Mouse (Mus musculus) heart, adult 8-10 months (tissue): ENCODE measurements around the gene Ubr4. TPM values are rescaled to one million over a fixed set of nuclear protein-coding genes. Genes with fewer than 3 reads are reported as not detected.

Experiments used
- DNase-seq: peaks from one replicate; pipeline ENCODE4 v3.0.0; 2022; ENCODE audit warnings: low spot score
- total RNA-seq, 4 experiments: library from RNA; stranded (reverse); gene quantifications; 2 replicates each; pipeline ENCODE4 v1.2.4; 2022

Gene Ubr4
- total RNA-seq = 100 to 1,000 TPM; 103 to 136 (median 112) TPM

DNA sequence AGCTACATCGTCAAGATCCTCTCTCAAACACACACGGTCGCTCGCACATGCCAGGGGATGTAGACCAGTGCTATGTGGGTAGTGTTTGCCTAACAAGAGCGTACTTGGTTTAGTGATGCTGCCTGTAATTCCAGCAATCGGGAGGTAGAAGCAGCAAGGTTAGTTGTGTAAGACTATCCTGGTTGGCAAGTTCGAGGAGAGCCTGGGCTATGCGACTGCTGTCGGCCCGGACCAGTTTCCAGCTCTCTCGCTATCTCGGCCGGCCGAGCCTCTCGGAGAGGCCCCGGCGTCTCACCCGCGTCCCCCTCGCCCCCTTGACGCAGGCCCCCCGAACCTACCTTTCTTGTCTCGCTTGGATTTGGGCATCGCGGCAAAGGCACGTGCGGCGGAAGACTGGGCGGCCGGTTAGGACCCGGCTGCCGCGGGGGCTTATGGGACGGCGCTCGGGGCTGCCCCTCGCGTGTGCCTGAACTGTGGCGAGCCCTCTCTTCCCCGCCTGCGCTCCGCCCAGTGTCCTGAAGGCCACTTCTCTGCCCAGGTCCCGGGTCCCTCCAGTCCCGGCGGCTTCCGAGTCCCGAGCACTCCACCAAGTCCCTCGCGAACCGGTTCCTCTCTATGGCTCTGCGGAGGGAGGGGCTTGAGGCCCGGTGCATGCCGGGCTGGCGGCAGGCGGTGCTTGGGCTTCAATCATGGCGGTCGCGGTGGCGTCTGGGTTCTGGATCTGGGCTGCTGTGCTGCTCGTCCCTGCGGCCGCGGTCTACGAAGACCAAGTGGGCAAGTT, at the start of gene Ubr4, which contains the start of the genes Mrto4 and Emc1:
Gene Ubr4 (plus strand): TSS at position 679 of the 781 bp plus-strand sequence.
Gene Mrto4 (minus strand): TSS at position 646 of the 781 bp plus-strand sequence.
Gene Emc1 (plus strand): TSS at position 657 of the 781 bp plus-strand sequence.
- DNase-seq = peak; percentile 82

DNA sequence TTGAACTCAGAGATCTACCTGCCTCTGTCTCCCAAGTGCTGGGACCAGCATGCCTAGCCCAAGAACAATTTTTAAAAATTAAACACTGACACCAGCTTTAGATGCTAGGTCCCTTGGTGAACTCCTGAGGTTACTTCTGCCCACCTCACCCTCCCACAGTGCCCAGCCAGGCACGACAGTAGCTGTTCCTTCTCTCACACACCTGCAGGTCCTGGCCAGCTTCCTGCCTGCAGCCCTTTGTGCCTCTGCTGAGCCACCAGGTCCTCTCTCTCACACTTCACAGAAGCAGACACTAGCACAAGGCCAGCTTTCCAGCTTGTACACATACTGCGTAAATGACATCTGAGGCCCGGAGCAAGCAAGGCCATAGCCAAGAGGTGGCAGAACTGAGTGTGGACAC, 46.9 kb upstream of the Ubr4 start:
- no peak for DNase-seq

DNA sequence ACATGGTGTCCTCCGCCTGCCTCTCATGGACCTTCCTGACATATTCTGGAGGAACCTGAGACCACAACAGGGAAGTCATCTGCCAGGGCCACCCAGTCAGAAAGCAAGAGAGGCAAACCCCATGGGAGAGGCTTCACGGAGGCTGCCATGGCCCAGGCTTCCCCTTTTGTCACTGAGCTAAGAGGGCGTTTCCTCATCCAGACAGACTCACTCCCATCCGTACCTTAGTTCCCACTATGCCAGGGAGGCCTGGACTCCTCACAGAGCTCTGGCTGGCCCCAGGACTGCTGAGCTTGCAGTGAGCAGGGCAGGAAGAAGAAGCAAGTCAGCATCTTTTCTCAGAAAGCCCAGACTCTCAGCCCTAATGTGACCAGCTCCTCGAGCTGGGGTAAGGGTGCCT, 44.5 kb upstream of the Ubr4 start:
- no peak for DNase-seq

DNA sequence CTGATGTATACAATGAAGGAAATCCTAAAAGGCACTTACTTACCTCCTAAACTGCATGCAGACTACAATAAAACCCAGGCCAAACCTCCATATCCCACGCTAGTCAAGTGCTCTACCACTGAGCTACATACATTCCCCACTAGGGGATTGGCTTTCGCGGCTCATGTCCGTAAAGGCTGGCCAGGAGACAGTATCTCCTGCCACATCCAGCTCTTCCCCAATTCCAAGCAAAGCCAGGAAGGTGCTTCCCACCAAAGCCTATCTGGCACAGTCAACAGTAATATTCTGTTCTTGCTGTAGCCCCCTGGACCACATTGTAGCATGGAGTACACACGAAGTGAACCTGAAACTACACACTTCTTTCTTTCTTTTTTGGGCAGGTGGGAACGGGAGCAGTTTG, 42.8 kb upstream of the Ubr4 start:
- no peak for DNase-seq

DNA sequence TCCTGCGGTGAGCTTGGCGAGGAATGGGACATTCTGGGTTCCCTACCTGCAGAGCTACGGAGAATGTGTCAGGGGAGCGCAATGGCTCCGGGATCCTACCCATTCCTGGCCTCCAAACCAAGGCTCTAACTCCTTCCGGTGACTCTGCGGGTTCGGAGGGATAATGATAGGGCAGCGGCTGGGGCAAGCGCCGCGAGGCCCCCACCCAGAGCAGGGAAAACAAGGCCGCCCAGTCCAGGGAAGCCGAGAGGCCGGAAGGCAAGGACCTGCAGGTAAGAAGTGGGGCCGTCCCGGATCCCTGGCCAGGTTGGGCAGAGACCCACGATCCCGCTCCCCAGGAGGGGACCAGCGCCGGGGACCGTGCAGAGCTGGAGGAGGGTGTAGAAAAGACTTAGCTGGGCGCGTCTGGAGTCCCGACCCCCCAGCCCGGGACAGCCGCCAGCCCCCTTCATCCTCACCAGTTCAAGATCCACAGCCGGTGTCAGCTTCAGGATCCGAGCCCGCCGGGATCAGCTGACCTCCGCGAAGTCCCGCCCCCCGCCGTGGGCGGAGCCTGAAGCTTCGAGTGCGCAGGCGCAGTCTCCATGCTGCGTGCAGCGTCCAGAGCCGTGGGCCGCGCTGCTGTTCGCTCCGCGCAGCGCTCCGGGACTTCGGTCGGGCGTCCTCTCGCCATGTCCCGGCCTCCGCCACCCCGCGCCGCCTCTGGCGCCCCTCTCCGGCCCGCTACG, 42.1 kb upstream of the Ubr4 start, which contains the start of the genes Pqlc2 and Akr7a5:
Gene Pqlc2 (minus strand): TSS at position 538 of the 728 bp plus-strand sequence.
Gene Akr7a5 (plus strand): TSS at position 574 of the 728 bp plus-strand sequence.
- DNase-seq = peak; percentile 97

DNA sequence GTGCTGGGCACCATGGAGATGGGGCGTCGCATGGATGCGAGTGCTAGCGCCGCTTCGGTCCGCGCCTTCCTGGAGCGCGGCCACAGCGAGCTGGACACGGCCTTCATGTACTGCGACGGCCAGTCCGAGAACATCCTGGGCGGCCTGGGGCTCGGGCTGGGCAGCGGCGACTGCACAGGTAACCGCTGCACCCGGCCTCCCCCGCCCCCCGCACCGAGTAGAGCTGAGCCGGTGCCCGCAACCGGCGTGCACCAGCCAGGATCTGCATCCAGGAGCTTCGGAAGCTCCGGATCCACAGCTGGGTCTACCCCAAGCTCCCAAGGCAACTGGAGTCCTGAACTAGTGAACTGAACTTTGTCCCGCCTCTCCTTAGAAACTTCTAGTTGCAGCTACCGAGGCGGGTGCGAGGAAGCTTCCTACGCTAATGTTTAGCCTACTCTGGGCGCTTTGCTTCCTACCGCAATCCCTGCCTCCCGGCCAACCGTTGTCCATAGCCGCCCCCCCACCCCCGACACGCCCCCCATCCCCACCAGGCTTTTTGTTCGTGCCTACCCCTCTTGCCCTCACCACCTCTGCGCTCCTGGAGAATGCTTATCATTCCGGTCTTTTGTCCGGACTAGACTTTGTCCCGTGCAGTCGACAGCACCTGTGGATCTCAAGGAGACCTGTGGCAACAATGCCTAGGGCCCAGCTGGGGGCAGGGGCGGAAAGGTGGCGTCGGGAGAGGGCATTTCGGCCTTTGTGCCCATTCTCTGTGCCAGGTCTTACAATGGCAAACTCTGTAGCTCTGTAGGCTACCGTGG, 41.3 kb upstream of the Ubr4 start:
- DNase-seq = no peak

DNA sequence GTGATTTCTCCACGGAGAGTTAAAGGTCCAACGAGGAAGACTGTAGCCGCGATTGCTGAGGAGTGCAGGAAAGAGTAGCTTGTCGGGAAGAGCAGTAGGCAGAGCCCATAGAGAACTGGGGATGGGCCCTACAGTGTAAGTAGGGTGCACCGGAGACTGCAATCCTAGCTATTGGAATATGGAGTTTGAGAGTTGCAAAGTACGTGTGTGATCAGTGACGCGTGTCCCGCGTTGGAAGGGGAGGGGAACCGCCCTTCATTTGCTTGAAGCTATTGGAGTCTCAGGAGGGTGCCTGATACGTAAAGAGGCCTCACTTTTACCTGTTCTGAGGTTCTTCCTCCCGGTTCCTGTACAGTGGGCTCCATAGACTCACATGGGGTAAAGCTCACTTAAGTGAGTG, 40.7 kb upstream of the Ubr4 start:
- DNase-seq = no peak

DNA sequence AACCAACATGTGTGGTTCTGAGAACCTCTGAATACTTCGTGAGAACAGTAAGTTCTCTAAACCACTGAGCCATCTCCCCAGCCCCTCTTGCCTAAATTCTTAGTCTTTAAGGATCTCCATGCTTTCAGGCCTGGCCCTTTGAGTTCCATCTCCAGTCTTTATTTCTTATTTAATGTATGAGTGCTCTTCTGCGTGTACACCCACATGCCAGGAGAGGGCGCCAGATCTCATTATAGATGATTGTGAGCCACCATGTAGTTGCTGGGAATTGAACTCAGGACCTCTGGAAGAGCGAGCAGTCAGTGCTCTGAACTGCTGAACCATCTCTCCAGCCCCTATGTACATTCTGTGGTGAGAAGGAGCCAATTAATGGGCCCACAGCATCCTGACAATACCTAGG, 39.8 kb upstream of the Ubr4 start:
- no peak for DNase-seq

DNA sequence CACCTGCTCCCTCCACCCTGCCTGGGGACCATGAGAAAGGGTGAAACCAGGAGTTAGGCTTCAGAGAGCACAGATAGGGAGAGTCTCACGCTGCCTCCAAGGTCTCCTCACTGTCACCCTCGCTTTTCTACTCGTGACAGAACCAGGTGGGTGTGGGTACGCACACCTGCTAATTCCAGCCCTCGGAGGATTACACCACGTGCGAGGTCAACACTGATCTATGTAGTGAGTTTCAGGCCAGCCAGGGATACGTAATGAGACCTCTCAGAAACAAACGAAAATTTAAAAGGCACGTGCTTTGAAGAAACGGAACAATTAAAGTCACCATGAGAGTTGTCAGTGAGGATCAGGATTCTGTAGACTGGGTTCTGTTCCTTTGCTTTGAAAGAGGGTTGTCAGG, 34.0 kb upstream of the Ubr4 start:
- no peak for DNase-seq

DNA sequence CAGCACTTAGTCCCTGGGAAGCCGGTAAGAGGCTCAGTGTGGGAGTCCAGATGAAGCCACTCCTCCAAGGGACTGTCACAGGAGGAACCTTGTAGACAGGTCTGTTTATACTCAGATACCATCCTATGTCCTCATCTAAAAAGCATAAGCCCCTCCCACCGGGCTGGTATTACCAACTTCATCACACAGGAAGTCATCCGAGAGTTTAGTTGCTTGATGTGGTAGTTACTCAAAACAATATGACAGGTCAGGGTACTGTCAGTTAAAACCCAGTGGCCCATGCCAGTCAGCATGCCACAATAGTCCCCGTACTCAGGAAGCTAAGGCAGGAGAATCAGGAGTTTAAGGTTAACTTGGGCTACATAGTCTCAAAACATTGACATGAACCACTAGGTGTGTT, 32.7 kb upstream of the Ubr4 start:
- no peak for DNase-seq

DNA sequence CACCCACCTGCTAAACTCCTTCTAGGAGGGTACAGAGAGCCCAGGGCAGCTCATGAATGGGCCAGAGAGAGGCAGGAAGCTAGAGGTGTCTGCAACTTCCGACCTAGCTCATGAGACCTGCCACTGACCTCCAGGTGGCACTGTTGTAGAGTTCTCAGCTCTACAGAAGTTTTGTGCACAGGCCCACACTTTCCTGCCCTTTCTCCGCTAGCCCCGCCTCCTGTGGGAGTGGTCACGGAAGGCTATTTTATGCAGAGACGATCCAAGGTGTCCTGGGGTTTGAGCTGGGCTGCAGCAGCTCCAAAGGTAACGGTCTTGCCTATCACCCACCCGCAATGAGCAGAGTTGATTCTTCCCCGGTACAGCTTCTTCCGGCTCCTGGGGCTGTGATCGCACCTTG, 21.8 kb upstream of the Ubr4 start:
- peak; percentile 51 for DNase-seq

DNA sequence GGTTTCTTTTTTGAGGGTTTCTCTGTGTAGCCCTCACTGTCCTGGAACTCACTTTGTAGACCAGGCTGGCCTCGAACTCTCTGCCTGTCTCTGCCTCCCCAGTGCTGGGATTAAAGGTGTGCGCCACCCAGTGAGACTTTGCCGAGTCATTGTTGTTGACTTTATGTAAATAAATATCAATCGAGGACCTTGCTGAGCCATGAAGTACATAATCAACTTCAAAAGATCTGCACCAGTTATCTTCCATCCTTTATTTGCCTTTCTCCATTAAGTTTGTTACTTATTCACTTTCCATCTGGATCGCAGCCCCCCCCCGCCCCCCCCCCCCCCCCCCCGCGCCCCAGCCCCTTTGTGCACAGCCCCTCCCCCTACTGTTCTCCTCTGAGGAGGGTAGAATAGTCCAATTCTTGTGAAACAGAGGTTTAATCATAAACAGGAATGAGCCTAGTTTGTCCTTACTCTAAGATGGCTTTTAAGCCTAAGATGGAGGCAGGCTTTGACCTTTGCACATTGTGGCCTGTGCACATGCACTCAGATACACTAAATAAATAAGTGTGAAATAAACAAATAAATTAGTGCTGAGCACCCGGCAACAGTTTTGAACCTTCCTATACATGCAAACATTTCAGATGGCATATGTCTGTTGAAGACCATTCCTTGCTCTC, 17.6 kb upstream of the Ubr4 start:
- no peak for DNase-seq

DNA sequence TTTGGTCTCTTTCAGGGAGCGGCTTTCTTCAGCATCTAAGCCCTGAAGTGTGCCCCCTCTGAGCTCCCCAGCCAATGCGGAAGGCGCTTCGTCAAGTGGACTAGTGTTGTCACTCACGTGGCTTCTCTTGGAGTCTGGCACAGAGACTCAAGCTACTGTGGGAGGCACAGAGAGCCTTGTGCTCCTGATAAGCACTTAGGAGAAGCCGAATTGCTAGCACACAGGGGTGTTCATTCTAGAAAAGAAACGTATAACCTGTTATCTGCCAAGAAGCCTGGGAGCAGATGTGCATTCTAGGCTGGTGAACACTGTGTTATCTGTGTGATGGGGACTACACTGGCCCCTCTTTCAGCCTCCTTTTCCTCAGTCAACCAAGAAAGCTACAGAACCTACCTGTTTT, 16.9 kb upstream of the Ubr4 start:
- no peak for DNase-seq

DNA sequence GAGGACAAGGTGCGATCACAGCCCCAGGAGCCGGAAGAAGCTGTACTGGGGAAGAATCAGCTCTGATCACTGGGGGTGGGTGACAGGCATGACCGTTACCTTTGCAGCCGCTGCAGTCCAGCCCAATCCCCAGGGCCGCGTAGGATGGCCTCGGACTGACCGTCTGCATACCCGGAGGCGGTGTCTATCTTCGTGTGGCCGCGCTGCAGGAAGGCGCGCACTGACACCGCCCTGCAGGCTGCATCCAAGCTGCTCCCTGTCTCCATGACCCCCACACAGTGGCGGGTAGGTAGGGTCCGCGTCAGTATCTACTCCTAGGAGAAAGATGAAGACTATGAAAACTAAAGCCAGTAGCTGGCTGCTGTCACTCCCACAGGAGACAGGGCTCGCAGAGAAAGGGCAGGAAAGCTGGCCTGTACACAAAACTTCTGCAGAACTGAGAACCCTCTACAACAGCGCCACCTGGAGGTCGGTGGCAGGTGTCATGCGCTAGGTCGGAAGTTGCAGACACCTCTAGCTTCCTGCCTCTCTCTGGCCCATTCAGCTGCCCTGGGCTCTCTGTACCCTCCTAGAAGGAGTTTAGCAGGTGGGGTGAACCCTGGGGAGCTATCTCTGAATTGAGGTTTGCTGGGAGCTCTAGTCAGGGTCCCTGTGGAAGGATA, 15.5 kb upstream of the Ubr4 start:
- peak; percentile 55 for DNase-seq

DNA sequence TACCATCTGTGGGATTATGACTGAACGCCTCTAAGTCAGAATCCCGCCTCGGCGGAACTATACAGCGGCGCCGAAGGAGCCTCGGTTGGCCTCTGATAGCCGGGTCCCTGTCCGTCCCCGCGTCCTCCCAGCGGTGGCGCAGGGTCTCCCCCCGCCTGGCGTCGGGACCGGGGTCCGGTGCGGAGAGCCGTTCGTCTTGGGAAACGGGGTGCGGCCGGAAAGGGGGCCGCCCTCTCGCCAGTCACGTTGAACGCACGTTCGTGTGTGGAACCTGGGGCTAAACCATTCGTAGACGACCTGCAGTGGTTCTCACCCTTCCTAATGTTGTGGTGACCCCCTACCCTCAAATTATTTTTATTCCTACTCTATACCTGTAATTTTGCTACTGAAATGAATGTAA, 14.3 kb upstream of the Ubr4 start:
- DNase-seq = no peak

DNA sequence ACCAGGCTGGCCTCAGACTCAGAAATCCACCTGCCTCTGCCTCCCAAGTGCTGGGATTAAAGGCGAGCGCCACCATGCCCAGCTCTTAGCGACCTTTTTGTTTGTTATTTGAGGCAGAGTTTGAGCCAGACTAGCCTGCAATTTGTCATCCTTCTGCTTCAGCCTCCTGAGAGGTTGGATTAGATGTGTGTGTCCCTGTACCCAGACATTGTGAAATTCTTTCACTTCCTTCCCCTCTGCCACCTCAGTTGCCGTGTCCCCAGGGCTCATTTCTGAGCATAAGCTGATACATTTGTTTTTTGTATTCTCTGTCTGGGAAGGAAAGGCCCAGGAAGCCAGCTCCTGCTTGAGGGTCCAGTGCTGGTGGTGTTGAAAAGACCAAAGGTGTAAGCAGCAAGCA, 11.6 kb upstream of the Ubr4 start:
- no peak for DNase-seq

DNA sequence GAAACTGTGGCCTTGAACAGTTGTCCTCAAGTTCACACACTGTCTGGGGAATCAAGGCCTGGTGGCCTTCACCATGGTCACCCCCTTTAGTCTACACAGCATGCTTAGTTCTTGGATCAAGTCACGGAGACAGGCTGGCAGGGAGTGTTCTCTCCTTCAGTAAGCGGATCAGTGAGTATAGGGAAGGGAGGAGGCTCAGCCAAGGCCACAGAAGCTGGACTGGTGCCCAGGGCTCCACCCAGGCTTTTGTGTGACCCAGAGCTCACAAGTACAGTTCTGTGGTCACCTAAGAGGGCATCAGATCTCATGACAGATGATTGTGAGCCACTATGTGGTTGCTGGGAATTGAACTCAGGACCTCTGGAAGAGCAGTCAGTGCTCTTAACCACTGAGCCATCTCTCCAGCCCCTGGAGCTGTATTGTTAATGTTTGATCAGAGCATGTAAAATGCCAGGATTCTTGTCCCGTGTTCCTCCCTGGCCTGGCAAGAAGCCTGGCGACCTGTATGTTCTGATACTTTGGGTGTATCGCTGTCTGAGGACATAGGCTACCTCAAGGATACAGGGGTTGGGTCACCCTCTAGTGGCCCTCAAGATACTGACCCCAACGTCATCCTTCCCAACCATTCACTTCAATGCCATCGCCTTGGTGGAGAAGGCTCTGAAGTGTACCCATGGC, 10.7 kb upstream of the Ubr4 start:
- DNase-seq = no peak

DNA sequence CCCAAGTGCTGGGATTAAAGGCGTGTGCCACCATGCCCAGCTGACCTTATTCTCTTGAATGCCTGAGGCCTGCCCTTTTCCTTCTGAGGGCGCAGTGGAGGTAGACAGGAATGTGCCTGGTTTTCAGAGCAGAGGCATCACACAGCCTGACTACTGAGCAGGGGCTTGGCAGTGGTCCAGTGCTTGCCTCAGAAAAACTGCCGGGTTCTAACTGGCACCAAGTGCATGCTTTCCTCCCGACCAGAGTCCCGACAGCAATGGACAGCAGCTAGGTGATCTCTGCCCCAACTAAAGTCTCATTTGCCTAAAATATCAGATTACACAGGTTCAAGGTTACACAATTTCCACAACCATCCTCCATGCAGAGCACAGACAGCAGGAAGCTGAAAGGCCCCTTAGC, 8.7 kb upstream of the Ubr4 start:
- DNase-seq = no peak

DNA sequence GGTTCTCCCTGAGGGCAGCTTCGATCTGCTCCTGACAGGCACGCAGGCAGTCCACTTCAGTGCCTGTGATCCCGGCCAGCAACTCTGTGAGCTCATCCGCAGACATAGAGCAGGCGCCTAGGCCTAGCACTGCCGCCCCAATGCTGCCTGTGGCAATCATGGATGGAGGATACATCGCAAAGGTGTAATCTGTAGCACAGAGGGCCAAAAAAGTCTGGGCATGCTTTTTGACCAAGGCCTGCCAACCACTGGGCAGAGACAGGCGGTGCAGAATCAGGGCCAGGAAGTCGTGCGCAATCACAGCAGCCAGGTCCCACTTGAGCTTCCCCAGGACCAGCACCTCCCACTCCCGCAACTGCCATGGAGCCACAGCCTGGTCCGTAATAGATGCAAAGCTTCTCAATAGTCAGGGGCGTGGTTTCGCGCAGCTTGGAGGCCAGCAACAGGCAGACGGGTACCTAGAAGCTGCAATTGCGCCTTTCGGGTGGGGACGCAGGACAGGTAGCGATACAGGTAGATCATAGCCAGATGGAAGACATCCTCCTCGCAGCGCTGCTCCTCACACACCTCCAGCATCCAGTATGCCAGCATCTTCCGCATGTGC, 6.9 kb upstream of the Ubr4 start:
- DNase-seq = no peak

DNA sequence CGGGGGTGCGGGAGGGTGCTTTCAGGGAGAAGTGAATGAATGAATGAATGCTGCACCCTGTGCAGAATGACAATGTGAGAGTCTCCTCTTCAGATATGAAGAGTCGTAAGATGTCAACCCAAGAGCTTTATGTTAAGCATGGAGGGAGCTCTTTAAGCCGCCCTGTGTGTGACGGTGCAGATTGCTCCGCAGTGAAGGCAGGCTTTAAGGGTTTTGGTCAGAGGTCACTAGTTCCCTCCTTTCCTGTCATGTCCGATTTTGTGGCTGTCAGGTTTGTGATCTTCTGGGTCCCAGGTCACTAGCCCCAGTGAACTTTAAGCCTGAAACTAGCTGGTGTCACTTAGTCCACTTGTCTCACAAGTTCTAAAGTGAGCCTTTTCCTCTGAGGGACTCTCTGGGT, 423 bp downstream of the Ubr4 start:
- DNase-seq = no peak
